Mouse (Mus musculus) G1E (cell line): ENCODE data around the gene Skint4. TPM values are rescaled to one million over a fixed set of nuclear protein-coding genes. Genes with fewer than 3 reads are reported as not detected.

Source experiments
- ATAC-seq: 2 replicates; pipeline ENCODE4 v1.8.0; 2016; ENCODE audit warnings: mild to moderate bottlenecking; ENCODE audit not compliant: insufficient number of reproducible peaks, poor library complexity, low FRiP score, severe bottlenecking; ENCODE audit errors: extremely low read depth
- DNase-seq: peaks from one replicate; pipeline ENCODE4 v3.0.0; 2012; ENCODE audit warnings: low spot score
- H3K27me3 ChIP-seq: 2 replicates; pipeline ENCODE4 v1.6.1; 2012; ENCODE audit warnings: mild to moderate bottlenecking, low read length, inconsistent platforms; ENCODE audit not compliant: insufficient read depth
- H3K36me3 ChIP-seq: replicated peaks from 2 replicates; pipeline ENCODE3; 2012; ENCODE audit warnings: mild to moderate bottlenecking, inconsistent platforms
- H3K4me1 ChIP-seq: 2 replicates; pipeline ENCODE4 v1.6.1; 2012; ENCODE audit warnings: low read depth, low read length, inconsistent platforms, mixed read lengths; ENCODE audit not compliant: insufficient read depth
- H3K4me3 ChIP-seq: 2 replicates; pipeline ENCODE4 v1.5.1; 2012; ENCODE audit warnings: low read depth, mild to moderate bottlenecking, inconsistent platforms, low read length, moderate library complexity, mixed read lengths
- H3K9me3 ChIP-seq: replicated peaks from 2 replicates; pipeline ENCODE4 v1.6.1; 2012; ENCODE audit warnings: inconsistent platforms
- GATA1 ChIP-seq: IDR thresholded peaks from 2 replicates; pipeline ENCODE4 v1.6.1; 2012; ENCODE audit warnings: borderline replicate concordance, low read length, inconsistent platforms, mixed read lengths
- GATA2 ChIP-seq: IDR thresholded peaks from 2 replicates; pipeline ENCODE4 v1.6.1; 2012; ENCODE audit warnings: low read depth, low read length, inconsistent platforms, borderline replicate concordance
- TAL1 ChIP-seq: conservative IDR thresholded peaks from 2 replicates; pipeline ENCODE4 v1.6.1; 2012; ENCODE audit warnings: low read depth, low read length, inconsistent platforms, mixed read lengths
- polyA plus RNA-seq: library from polyadenylated mRNA; stranded (reverse); fragments of >175 nt; gene quantifications from 2 replicates; pipeline ENCODE4 v1.2.3, GENCODE M21; 2012
- total RNA-seq, 2 experiments: library from RNA; stranded (forward) in 1 of 2; stranded (reverse) in 1 of 2; fragments of 200-1000 nt in 1 of 2; fragments of >200 nt in 1 of 2; fragmentation: Nextera tagmentation in 1 of 2; gene quantifications; 2 replicates each; pipeline ENCODE4 v1.2.3; 2014 to 2017

The Skint4 gene
- not detected in 2 replicates for total RNA-seq (2014; fragmentation: Nextera tagmentation)
- not detected in 2 replicates for total RNA-seq (2017)
- not detected in 2 replicates for polyA plus RNA-seq

- no peaks in the 10 kb centered on the region for H3K36me3 ChIP-seq
- ATAC-seq (no peak), DNase-seq (no peak)
- H3K9me3 ChIP-seq = no peaks in the 10 kb centered on the region
- no peak for TF ChIP-seq GATA1
- TF ChIP-seq TAL1 = no peak
- TF ChIP-seq GATA2 = no peak
- no peak within 1 kb of the TSS for H3K4me3 ChIP-seq
- H3K4me1 ChIP-seq = no peaks in the 10 kb centered on the region
- H3K27me3 ChIP-seq = no peaks in the 10 kb centered on the region
These were observed at the start of gene Skint4 for GRCm38 (mm10) chr4:112071716-112072115. Gene Skint4, plus strand, starts transcription at chr4:112072016.

Other genes starting within 250 kb of the Skint4 start
- gene Slc5a9, start 169.1 kb upstream of the Skint4 start, total RNA-seq (2014; fragmentation: Nextera tagmentation) = not detected in 2 replicates
- 0.12 and 0.16 TPM in 2 replicates for gene Slc5a9, start 169.1 kb upstream of the Skint4 start, total RNA-seq (2017)
- gene Slc5a9, start 169.1 kb upstream of the Skint4 start, polyA plus RNA-seq = not detected in 2 replicates
- not detected in 2 replicates for gene Skint8, start 152.6 kb upstream of the Skint4 start, total RNA-seq (2014; fragmentation: Nextera tagmentation)
- gene Skint8, start 152.6 kb upstream of the Skint4 start, total RNA-seq (2017) = 0.12 and 0.16 TPM in 2 replicates
- gene Skint8, start 152.6 kb upstream of the Skint4 start, polyA plus RNA-seq = not detected in 2 replicates
- not detected in 2 replicates for gene Skint7, start 99.1 kb upstream of the Skint4 start, total RNA-seq (2014; fragmentation: Nextera tagmentation)
- gene Skint7, start 99.1 kb upstream of the Skint4 start, total RNA-seq (2017) = 0.05 TPM in 1 of 2 replicates, not detected in the other
- not detected in 2 replicates for gene Skint7, start 99.1 kb upstream of the Skint4 start, polyA plus RNA-seq
- not detected in 2 replicates for gene Skint1, start 65.7 kb upstream of the Skint4 start, total RNA-seq (2014; fragmentation: Nextera tagmentation)
- not detected in 2 replicates for gene Skint1, start 65.7 kb upstream of the Skint4 start, total RNA-seq (2017)
- not detected in 2 replicates for gene Skint1, start 65.7 kb upstream of the Skint4 start, polyA plus RNA-seq
- not detected in 2 replicates for gene Skint3, start 160.2 kb downstream of the Skint4 start, total RNA-seq (2014; fragmentation: Nextera tagmentation)
- not detected in 2 replicates for gene Skint3, start 160.2 kb downstream of the Skint4 start, total RNA-seq (2017)
- not detected in 2 replicates for gene Skint3, start 160.2 kb downstream of the Skint4 start, polyA plus RNA-seq